Mouse (Mus musculus) CD8-positive naive resting alpha-beta T cell, adult 2 months (primary cell): ENCODE measurements around the gene Dclk2.

Source experiments
- DNase-seq, 2 experiments: peaks; one replicate each; pipeline ENCODE4 v3.0.0; 2022; ENCODE audit warnings: low read depth in 2 of 2, low spot score in 2 of 2

Gene Dclk2

GRCm38 (mm10) chr3:86920343-86921083, at the start of gene Dclk2:
Gene Dclk2, minus strand, starts transcription at chr3:86920852.
- DNase-seq = peak; percentile 35 to 41

- no peak for DNase-seq
These were observed 42.2 kb upstream of the Dclk2 start for GRCm38 (mm10) chr3:86962665-86963435.

GRCm38 (mm10) chr3:86961395-86961669, 40.7 kb upstream of the Dclk2 start:
- no peak for DNase-seq

- DNase-seq = peak in 1 of 2 experiments; percentile 15
These were observed 40.2 kb upstream of the Dclk2 start for GRCm38 (mm10) chr3:86960656-86961394.

- DNase-seq = no peak
These were observed 38.4 kb upstream of the Dclk2 start for GRCm38 (mm10) chr3:86959088-86959487.

GRCm38 (mm10) chr3:86955376-86955775, 34.7 kb upstream of the Dclk2 start:
- no peak for DNase-seq

GRCm38 (mm10) chr3:86954521-86954920, 33.9 kb upstream of the Dclk2 start:
- DNase-seq = no peak

GRCm38 (mm10) chr3:86953819-86954218, 33.2 kb upstream of the Dclk2 start:
- DNase-seq = no peak

- DNase-seq = no peak
These were observed 30.0 kb upstream of the Dclk2 start for GRCm38 (mm10) chr3:86950652-86951051.

GRCm38 (mm10) chr3:86936254-86936836, 15.7 kb upstream of the Dclk2 start:
- no peak for DNase-seq

GRCm38 (mm10) chr3:86933446-86933845, 12.8 kb upstream of the Dclk2 start:
- DNase-seq = no peak

- DNase-seq = no peak
These were observed 3.0 kb upstream of the Dclk2 start for GRCm38 (mm10) chr3:86923686-86924085.

- DNase-seq = no peak
These were observed 726 bp upstream of the Dclk2 start for GRCm38 (mm10) chr3:86921181-86921975.

GRCm38 (mm10) chr3:86919641-86920342, 860 bp downstream of the Dclk2 start:
- DNase-seq = peak; percentile 10 to 32

- no peak for DNase-seq
These were observed 3.6 kb downstream of the Dclk2 start for GRCm38 (mm10) chr3:86917048-86917447.

- no peak for DNase-seq
These were observed 4.0 kb downstream of the Dclk2 start for GRCm38 (mm10) chr3:86916626-86917025.

- peak in 1 of 2 experiments; percentile 5 for DNase-seq
These were observed 5.4 kb downstream of the Dclk2 start for GRCm38 (mm10) chr3:86915291-86915690.

GRCm38 (mm10) chr3:86914316-86914715, 6.3 kb downstream of the Dclk2 start:
- no peak for DNase-seq

- no peak for DNase-seq
These were observed 22.3 kb downstream of the Dclk2 start for GRCm38 (mm10) chr3:86898366-86898765.

- DNase-seq = no peak
These were observed 23.1 kb downstream of the Dclk2 start for GRCm38 (mm10) chr3:86897551-86897950.
